In the genomic region with DNA sequence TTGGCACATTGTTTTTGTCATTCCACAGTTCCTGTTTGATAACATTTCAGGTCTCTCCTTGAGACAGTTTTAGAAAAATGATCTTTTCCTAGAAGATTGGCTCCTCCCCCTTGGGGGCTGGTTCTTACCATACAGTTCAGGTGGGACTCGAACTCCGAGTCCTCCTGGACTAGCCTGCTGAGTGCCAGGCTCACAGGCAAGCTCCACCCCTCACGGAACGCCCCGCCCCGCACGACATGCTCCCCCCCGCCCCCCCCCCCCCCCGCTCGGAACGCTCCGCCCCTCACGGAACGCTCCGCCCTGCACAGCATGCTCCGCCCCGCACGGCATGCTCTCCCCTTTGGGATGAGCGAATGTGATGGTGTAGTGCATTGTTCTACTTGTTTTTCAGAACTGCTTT, we compare ENCODE assay signal across 23 mouse cellular contexts.
DNase-seq lines count a peak whose midpoint lies in the region; ATAC-seq and TF ChIP-seq lines count a peak whose summit lies in the region.
"Had no signal": no experiment of that assay in that cellular context is flagged by ENCODE, and none has a peak within 500 bp of the region (broad histone marks: within the 10 kb centered on the region; RNA-seq: fewer than 3 reads in every experiment).

No protein-coding gene starts in this region.

- ATAC-seq in heart, postnatal 0 days (ENCODE audit: insufficient read depth, low read depth): no peak
- no peak for ATAC-seq in midbrain, embryonic 11.5 days (ENCODE audit: low FRiP score)
- no peak for ATAC-seq in midbrain, embryonic 15.5 days (replicated peaks)
- ATAC-seq: activated CD4-positive, CD25-positive, alpha-beta regulatory T cell, adult 4 months; forebrain, embryonic 13.5 days; forebrain, embryonic 15.5 days; forebrain, postnatal 0 days; Patski had no signal

- H3K9me3 ChIP-seq in heart, postnatal 0 days (replicated peaks; ENCODE audit: control insufficient read depth, low read length): no peaks in the 10 kb centered on the region
- no peaks in the 10 kb centered on the region for H3K9me3 ChIP-seq in midbrain, embryonic 11.5 days (ENCODE audit: control insufficient read depth, low read length)
- no peaks in the 10 kb centered on the region for H3K9me3 ChIP-seq in midbrain, embryonic 15.5 days
- H3K9me3 ChIP-seq: embryonic facial prominence, embryonic 10.5 days; forebrain, embryonic 15.5 days had no signal

- H3K27me3 ChIP-seq in heart, postnatal 0 days (ENCODE audit: control insufficient read depth, insufficient read depth, low read length): no peaks in the 10 kb centered on the region
- peaks cover 4% of the 10 kb centered on the region; the same call in 1 of the 2 replicates for H3K27me3 ChIP-seq in midbrain, embryonic 11.5 days (ENCODE audit: control insufficient read depth, insufficient read depth, low read length)
- H3K27me3 ChIP-seq in midbrain, embryonic 15.5 days (replicated peaks): no peaks in the 10 kb centered on the region
- H3K27me3 ChIP-seq: embryonic facial prominence, embryonic 12.5 days; forebrain, embryonic 15.5 days; Patski had no signal

- H3K27ac ChIP-seq in heart, postnatal 0 days (ENCODE audit: low read depth): peak overlapping the region; percentile 20; the same call in 1 of the 2 replicates
- no peak overlapping the region for H3K27ac ChIP-seq in midbrain, embryonic 11.5 days (ENCODE audit: low read depth, low read length)
- H3K27ac ChIP-seq in midbrain, embryonic 15.5 days: no peak overlapping the region
- H3K27ac ChIP-seq in gastrocnemius, adult 2 months: no peak overlapping the region
- H3K27ac ChIP-seq: embryonic facial prominence, embryonic 10.5 days; embryonic facial prominence, embryonic 12.5 days; forebrain, embryonic 13.5 days; forebrain, embryonic 15.5 days had no signal

- H3K4me3 ChIP-seq in heart, postnatal 0 days (ENCODE audit: low read depth, low read length): no peak overlapping the region
- no peak overlapping the region for H3K4me3 ChIP-seq in midbrain, embryonic 11.5 days (ENCODE audit: low read depth, low read length)
- no peak overlapping the region for H3K4me3 ChIP-seq in midbrain, embryonic 15.5 days
- no peak overlapping the region for H3K4me3 ChIP-seq in gastrocnemius, adult 2 months
- H3K4me3 ChIP-seq: embryonic facial prominence, embryonic 10.5 days; embryonic facial prominence, embryonic 12.5 days; forebrain, embryonic 13.5 days; forebrain, embryonic 15.5 days had no signal

- H3K9ac ChIP-seq in heart, postnatal 0 days (replicated peaks; ENCODE audit: low read depth, low read length): no peak overlapping the region
- no peak overlapping the region for H3K9ac ChIP-seq in midbrain, embryonic 11.5 days (ENCODE audit: low read length)
- H3K9ac ChIP-seq in midbrain, embryonic 15.5 days: no peak overlapping the region
- H3K9ac ChIP-seq: embryonic facial prominence, embryonic 12.5 days; forebrain, embryonic 13.5 days; forebrain, embryonic 15.5 days; forebrain, postnatal 0 days had no signal

- DNase-seq in heart, postnatal 0 days (ENCODE audit: low spot score): no peak
- no peak for DNase-seq in heart, adult 9 months (ENCODE audit: low spot score in 2 of 2)
- DNase-seq in midbrain, embryonic 11.5 days (ENCODE audit: low spot score, missing footprints): peak; percentile 21
- peak; percentile 60 for DNase-seq in R1 (ENCODE audit: low read depth, low spot score)
- DNase-seq in gastrocnemius, adult 2 months: no peak
- DNase-seq in urinary bladder, postnatal 10 days (ENCODE audit: low spot score): no peak
- DNase-seq: adrenal gland, adult 8-10 months; adrenal gland, postnatal 14 days; adrenal gland, postnatal 36 days; cerebellum, adult 11-12 months; cerebellum, adult 2 months; cerebellum, adult 9-10 months; cerebellum, postnatal 10 days; cerebellum, postnatal 25 days; forebrain, postnatal 0 days had no signal

- H3K36me3 ChIP-seq in heart, postnatal 0 days (replicated peaks; ENCODE audit: control insufficient read depth, insufficient read depth, low read length): no peaks in the 10 kb centered on the region
- H3K36me3 ChIP-seq in midbrain, embryonic 11.5 days (ENCODE audit: control insufficient read depth, insufficient read depth, low read length): no peaks in the 10 kb centered on the region
- no peaks in the 10 kb centered on the region for H3K36me3 ChIP-seq in midbrain, embryonic 15.5 days (replicated peaks)
- H3K36me3 ChIP-seq: embryonic facial prominence, embryonic 10.5 days; embryonic facial prominence, embryonic 12.5 days; forebrain, embryonic 15.5 days; G1E had no signal

- no peak for TF ChIP-seq CTCF in heart, postnatal 0 days (IDR thresholded peaks at IDR 0.05; ENCODE audit: low read depth)
- no peak for TF ChIP-seq CTCF in gastrocnemius, adult 2 months (IDR thresholded peaks at IDR 0.05)

- peaks cover 41% of the 10 kb centered on the region for H3K4me1 ChIP-seq in heart, postnatal 0 days (ENCODE audit: control insufficient read depth, insufficient read depth)
- peaks cover 3% of the 10 kb centered on the region; the same call in 1 of the 2 replicates for H3K4me1 ChIP-seq in midbrain, embryonic 11.5 days (ENCODE audit: control insufficient read depth, insufficient read depth, low read length)
- peaks cover 5% of the 10 kb centered on the region; the same call in 1 of the 2 replicates for H3K4me1 ChIP-seq in midbrain, embryonic 15.5 days

- no peak overlapping the region for H3K4me2 ChIP-seq in heart, postnatal 0 days (ENCODE audit: low read depth, low read length)
- H3K4me2 ChIP-seq in midbrain, embryonic 11.5 days: no peak overlapping the region
- H3K4me2 ChIP-seq in midbrain, embryonic 15.5 days: no peak overlapping the region
- H3K4me2 ChIP-seq: embryonic facial prominence, embryonic 12.5 days; forebrain, embryonic 13.5 days; forebrain, embryonic 15.5 days had no signal

- intact Hi-C loops in gastrocnemius, adult 2 months (cut with DNase I): no loop called here

- no peak for TF ChIP-seq EP300 in heart, postnatal 0 days (IDR thresholded peaks at IDR 0.05; ENCODE audit: low read depth)

- 73% methylated on average over 16 of the region's 19 CpGs for WGBS in heart, postnatal 0 days
- 82% methylated on average over 15 of the region's 19 CpGs for WGBS in midbrain, embryonic 11.5 days
- 76% methylated on average over 18 of the region's 19 CpGs for WGBS in midbrain, embryonic 15.5 days

Comparison
In these comparisons a context has a peak if more than half of its experiments do, and no peak if none do; other contexts are left out.
1. DNase-seq: peak in midbrain, embryonic 11.5 days (single experiment) and R1 (single experiment); none in heart, postnatal 0 days (single experiment), heart, adult 9 months (0 of 2), gastrocnemius, adult 2 months (single experiment) and urinary bladder, postnatal 10 days (single experiment).